Mouse (Mus musculus): ENCODE data around the gene Gm49396. TPM values are rescaled to one million over a fixed set of nuclear protein-coding genes. Genes with fewer than 3 reads are reported as not detected.
A peak's percentile ranks its signal among the peaks of the same experiment; 100 is the strongest.

Gm49396 gene
- 1.4 and 3.1 TPM in 2 replicates for polyA plus RNA-seq (2011; ENCODE audit: insufficient read length, low read depth, missing spikeins)

DNA sequence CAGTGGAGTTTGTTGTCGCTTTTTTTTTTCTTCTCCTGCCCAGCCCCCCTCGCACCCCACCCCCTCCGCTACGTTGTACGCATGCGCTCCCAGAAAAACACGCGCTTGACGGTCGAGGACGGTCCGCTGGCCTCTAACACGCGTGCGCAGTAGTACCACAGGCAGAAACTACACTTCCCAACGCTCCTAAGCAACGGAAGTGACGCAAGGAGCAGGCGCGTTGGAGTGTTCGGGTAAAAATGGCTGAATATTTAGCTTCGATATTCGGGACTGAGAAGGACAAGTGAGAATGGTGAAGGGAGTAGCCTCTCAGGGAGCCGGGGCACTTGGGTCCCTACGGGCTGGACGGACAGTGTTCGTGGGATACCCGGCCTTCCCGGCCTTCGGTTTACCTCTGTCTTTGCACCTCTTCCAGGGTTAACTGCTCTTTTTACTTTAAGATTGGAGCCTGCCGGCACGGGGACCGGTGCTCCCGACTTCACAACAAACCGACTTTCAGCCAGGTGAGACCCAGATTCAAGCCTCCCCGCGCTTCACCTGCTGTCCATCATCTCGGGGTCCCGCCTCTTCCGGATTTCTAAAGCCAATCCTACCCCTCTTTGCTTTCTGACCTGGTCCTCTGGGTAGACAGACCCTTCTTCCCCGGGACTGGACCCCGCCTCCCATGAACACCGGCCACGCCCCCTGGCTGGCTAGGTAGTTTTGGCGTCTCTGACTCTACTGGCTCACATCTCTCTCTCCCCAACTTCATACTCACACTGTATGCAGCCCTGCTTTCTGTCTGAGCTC is at the start of gene Gm49396, which contains the start of the genes U2af1l4 and Psenen:
TSS of gene Gm49396 (plus strand) at position 228 of the 789 bp plus-strand sequence.
TSS of gene U2af1l4 (plus strand) at position 185 of the 789 bp plus-strand sequence.
TSS of gene Psenen (minus strand) at position 511 of the 789 bp plus-strand sequence.
- Histone ChIP-seq H3K4me3 (ENCODE audit: insufficient read depth, low read length) (peak within 1 kb of the TSS; percentile 80), H3K4me1 (ENCODE audit: control insufficient read depth, insufficient read depth, low read length) (0 out of 2 replicates have a peak, but pooled peaks cover 2% of the 10 kb centered on the region), H3K27ac (ENCODE audit: insufficient read depth, low read length) (peak within 1 kb of the TSS; percentile 70)
- TF ChIP-seq CTCF (IDR thresholded peaks at IDR 0.05; ENCODE audit: borderline replicate concordance, insufficient read depth, low read length) (no peak), POLR2A (IDR thresholded peaks at IDR 0.05; ENCODE audit: low read depth, low read length) (peak; percentile 44)

DNA sequence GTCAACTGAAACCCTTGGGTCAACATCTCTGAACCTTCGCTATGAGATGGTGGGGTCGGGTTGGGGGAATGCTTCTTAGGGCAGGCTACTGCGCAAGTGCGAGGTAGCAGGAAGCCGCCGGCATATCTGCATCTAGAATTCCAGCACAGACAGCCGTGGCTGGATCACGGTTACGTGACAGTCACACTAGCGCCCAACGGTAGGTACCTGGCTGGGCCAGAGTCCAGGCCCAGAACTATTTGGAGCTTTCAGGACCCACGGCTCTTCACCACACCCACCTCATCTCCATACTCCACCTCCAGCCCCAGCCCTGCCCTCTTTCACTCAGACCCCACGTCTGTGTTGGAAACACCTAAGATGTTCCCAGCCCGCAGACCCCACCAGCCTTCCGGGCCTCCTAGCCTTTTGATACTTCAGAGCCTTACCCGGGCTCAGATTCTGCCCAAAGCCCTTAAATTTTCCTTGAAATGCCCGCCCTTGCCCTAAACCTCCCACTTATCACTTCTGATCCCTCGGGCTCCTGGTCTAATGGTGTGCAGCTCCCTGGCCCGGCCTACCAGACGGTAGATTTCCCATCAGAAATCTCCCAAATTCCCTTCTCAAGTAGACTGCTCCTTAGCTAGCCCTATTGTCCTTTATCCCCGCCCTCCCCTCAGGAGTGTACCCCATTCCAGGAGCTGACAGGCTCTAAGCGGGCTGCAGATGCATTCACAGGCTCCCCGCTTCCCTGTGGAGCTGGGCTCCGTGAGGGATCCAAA is 48.0 kb upstream of the Gm49396 start:
- H3K27ac ChIP-seq (ENCODE audit: insufficient read depth, low read length): no peak overlapping the region
- H3K4me3 ChIP-seq (ENCODE audit: insufficient read depth, low read length): no peak overlapping the region
- TF ChIP-seq CTCF (IDR thresholded peaks at IDR 0.05; ENCODE audit: borderline replicate concordance, insufficient read depth, low read length) (no peak), POLR2A (IDR thresholded peaks at IDR 0.05; ENCODE audit: low read depth, low read length) (no peak)
- no peaks in the 10 kb centered on the region for H3K4me1 ChIP-seq (ENCODE audit: control insufficient read depth, insufficient read depth, low read length)

DNA sequence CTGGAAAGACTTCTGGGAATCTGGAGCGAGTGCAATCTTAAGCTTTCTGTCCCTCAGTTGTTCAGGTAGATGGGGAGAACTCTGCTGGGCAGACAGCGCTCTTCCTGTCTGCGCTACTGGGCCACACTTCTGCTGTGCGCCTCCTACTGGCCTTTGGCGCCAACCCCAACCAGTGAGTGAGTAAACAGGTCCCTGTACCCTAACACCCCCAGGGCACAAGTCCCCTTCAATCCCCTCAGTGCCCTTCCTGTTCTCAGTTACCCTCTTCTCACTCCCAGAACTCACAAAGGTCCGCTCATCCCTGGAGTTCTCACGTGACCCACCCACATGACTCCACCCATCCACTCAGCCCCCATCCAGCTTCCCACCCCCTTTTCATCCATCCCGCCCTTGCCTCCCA is 44.8 kb upstream of the Gm49396 start:
- no peak for TF ChIP-seq CTCF (IDR thresholded peaks at IDR 0.05; ENCODE audit: borderline replicate concordance, insufficient read depth, low read length)
- TF ChIP-seq POLR2A (IDR thresholded peaks at IDR 0.05; ENCODE audit: low read depth, low read length): no peak
- H3K27ac ChIP-seq (ENCODE audit: insufficient read depth, low read length): no peak overlapping the region

DNA sequence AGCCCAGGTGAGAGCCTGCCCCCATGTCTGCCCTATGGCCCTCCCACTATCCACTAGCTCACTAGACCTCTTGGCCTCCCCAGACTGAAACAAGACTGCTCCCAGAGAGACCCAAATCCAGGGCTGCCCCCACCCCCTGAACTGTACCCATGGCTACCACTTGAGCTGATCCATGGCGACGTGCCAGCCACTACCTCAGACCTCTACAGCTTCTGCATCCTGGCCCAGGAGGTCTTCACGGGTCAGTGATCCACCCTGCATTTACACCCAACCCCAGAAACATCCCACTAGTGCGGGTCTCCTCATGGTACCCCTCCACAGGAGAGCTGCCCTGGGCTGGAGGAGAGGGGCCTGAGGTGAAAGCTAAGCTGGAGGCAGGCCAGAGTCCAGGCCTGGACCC is 42.7 kb upstream of the Gm49396 start:
- no peak overlapping the region for H3K4me3 ChIP-seq (ENCODE audit: insufficient read depth, low read length)
- H3K27ac ChIP-seq (ENCODE audit: insufficient read depth, low read length): no peak overlapping the region
- H3K4me1 ChIP-seq (ENCODE audit: control insufficient read depth, insufficient read depth, low read length): peaks cover 6% of the 10 kb centered on the region; the same call in 1 of the 2 replicates
- no peak for TF ChIP-seq CTCF (IDR thresholded peaks at IDR 0.05; ENCODE audit: borderline replicate concordance, insufficient read depth, low read length)
- TF ChIP-seq POLR2A (IDR thresholded peaks at IDR 0.05; ENCODE audit: low read depth, low read length): no peak

More for the DNA sequence above, 44.8 kb upstream of the Gm49396 start:
- no peaks in the 10 kb centered on the region for H3K4me1 ChIP-seq (ENCODE audit: control insufficient read depth, insufficient read depth, low read length)
- H3K4me3 ChIP-seq (ENCODE audit: insufficient read depth, low read length): no peak overlapping the region

DNA sequence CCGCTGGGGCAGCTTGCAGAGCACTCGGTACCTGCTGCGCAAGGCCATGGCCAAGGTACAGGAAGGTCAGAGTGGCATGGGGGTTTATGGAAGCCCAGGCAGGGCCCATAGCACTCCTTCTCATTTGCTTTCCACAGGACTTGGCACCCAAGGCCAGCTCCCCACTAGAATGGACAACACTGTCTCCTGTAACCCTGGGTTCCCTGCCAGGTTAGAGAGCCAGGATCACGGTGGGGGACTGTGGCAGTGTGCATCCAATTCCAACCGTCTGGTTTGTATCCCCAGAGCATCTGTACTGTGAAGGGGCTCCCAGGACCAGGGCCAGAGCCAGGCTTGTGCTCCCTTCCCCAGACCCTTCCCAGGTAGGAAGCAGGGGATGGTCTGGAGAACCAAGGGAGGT is 42.3 kb upstream of the Gm49396 start:
- no peak overlapping the region for H3K4me3 ChIP-seq (ENCODE audit: insufficient read depth, low read length)
- TF ChIP-seq CTCF (IDR thresholded peaks at IDR 0.05; ENCODE audit: borderline replicate concordance, insufficient read depth, low read length) (no peak), POLR2A (IDR thresholded peaks at IDR 0.05; ENCODE audit: low read depth, low read length) (no peak)
- H3K4me1 ChIP-seq (ENCODE audit: control insufficient read depth, insufficient read depth, low read length): peaks cover 6% of the 10 kb centered on the region; the same call in 1 of the 2 replicates
- H3K27ac ChIP-seq (ENCODE audit: insufficient read depth, low read length): no peak overlapping the region

DNA sequence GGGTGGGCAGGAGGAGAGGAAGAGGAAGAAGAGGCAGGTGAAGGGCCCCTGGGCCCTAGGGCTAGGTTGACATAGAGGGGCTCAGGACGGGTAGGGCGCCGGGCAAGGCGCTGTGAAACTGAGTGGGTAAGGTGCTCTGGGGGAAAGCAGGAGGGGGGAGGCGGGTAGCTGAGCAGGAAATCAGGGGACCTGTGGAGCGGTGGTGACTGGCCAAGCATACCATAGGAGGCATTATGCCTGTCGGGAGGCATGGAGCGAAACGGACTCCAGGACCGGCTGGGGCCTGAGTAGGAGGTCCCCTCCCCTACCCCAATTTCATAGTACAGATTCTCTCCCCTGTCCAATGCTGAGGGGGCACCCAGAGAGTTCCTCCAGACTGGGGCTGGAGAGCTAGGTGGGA is 40.3 kb upstream of the Gm49396 start:
- Histone ChIP-seq H3K4me3 (ENCODE audit: insufficient read depth, low read length) (no peak overlapping the region), H3K27ac (ENCODE audit: insufficient read depth, low read length) (no peak overlapping the region), H3K4me1 (ENCODE audit: control insufficient read depth, insufficient read depth, low read length) (peaks cover 6% of the 10 kb centered on the region; the same call in 1 of the 2 replicates)
- TF ChIP-seq POLR2A (IDR thresholded peaks at IDR 0.05; ENCODE audit: low read depth, low read length): no peak
- TF ChIP-seq CTCF (IDR thresholded peaks at IDR 0.05; ENCODE audit: borderline replicate concordance, insufficient read depth, low read length): no peak

DNA sequence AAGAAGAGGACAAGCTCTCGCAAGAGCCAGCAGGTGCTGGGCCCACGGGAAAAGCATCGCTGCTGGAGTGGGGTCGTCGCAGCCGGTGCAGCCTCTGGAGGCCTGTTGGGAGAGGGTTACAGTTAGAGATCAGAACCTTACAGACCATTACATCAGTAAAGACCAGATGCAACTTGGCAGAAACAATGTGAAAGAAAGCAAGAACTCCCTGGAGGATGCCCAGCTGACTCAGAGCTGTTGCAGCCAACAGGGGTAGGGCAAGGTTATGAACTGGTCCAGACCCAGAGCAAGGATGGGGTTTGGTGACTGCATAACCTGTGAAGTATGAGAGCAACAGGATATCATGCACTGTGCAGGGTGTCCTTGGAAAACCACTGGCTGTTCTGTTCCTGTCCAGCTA is 38.7 kb upstream of the Gm49396 start:
- no peak for TF ChIP-seq CTCF (IDR thresholded peaks at IDR 0.05; ENCODE audit: borderline replicate concordance, insufficient read depth, low read length)
- no peak; the same call in 1 of the 2 replicates for TF ChIP-seq POLR2A (IDR thresholded peaks at IDR 0.05; ENCODE audit: low read depth, low read length)
- no peak overlapping the region for H3K4me3 ChIP-seq (ENCODE audit: insufficient read depth, low read length)
- peaks cover 6% of the 10 kb centered on the region; the same call in 1 of the 2 replicates for H3K4me1 ChIP-seq (ENCODE audit: control insufficient read depth, insufficient read depth, low read length)
- peak overlapping the region; percentile 67 for H3K27ac ChIP-seq (ENCODE audit: insufficient read depth, low read length)

DNA sequence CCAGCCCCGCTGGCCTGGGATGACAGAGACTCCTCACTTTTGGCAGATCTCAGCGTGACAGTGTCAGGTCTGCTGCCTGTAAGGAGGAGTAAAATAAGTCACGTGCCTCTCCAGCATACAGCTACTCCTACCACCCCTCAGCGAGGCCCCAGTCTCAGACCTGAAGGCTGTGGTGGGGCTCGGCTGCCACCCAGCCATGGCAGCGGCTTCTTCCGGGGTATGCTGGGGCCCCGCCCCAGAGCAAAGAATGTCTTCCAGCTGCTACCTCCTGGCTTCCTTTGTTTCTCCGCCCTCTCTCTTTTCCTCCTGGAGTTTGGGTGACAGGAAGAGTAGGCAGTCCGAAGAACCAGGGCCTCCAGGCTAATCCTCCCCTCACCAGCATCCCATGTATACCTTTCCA is 37.2 kb upstream of the Gm49396 start:
- Histone ChIP-seq H3K4me1 (ENCODE audit: control insufficient read depth, insufficient read depth, low read length) (peaks cover 6% of the 10 kb centered on the region; the same call in 1 of the 2 replicates), H3K27ac (ENCODE audit: insufficient read depth, low read length) (peak overlapping the region; percentile 35; the same call in 1 of the 2 replicates), H3K4me3 (ENCODE audit: insufficient read depth, low read length) (no peak overlapping the region)
- TF ChIP-seq CTCF (IDR thresholded peaks at IDR 0.05; ENCODE audit: borderline replicate concordance, insufficient read depth, low read length) (no peak), POLR2A (IDR thresholded peaks at IDR 0.05; ENCODE audit: low read depth, low read length) (peak; percentile 28; the same call in 1 of the 2 replicates)

DNA sequence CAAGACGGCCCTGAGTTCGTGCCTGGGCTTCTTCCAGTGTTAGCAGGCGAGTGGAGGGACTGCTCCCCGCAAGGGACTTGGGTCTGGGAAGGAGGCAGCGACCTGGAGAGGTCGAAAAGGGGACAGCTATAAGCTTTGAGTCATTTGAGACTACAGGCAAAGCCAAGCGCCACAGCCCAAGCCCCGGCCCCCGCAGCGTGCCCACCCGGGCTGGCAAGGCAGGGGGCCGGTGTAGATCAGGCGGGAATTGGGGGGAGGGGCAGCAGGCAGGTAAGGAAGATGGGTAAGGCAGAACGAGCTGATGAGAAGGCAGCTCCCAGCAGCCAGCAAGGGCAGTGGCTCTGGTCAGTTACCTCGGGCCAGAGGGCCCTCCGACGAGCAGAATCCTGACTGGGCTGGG is 36.7 kb upstream of the Gm49396 start:
- peaks cover 6% of the 10 kb centered on the region; the same call in 1 of the 2 replicates for H3K4me1 ChIP-seq (ENCODE audit: control insufficient read depth, insufficient read depth, low read length)
- H3K27ac ChIP-seq (ENCODE audit: insufficient read depth, low read length): peak overlapping the region; percentile 35; the same call in 1 of the 2 replicates
- H3K4me3 ChIP-seq (ENCODE audit: insufficient read depth, low read length): no peak overlapping the region
- TF ChIP-seq POLR2A (IDR thresholded peaks at IDR 0.05; ENCODE audit: low read depth, low read length) (no peak), CTCF (IDR thresholded peaks at IDR 0.05; ENCODE audit: borderline replicate concordance, insufficient read depth, low read length) (no peak)

All from embryonic fibroblast, embryonic 13.5 days (primary cell).